Comparison of ENCODE assay signal across 8 mouse cellular contexts in genomic region chr3:146812041-146812878, GRCm38 (mm10). TPM values are rescaled to one million over a fixed set of nuclear protein-coding genes. Genes with fewer than 3 reads are reported as not detected.
A peak's percentile ranks its signal among the peaks of the same experiment; 100 is the strongest.
DNase-seq lines count a peak whose midpoint lies in the region.

No protein-coding gene starts in this region.

- H3K4me3 ChIP-seq in midbrain, embryonic 10.5 days: peak overlapping the region; percentile 93

- H3K27ac ChIP-seq in midbrain, embryonic 10.5 days (replicated peaks): peak overlapping the region; percentile 97

- peak; percentile 78 to 80 for DNase-seq in cerebellum, postnatal 10 days
- no peak for DNase-seq in cerebellum, adult 11 months
- DNase-seq in 3134 (ENCODE audit: extremely low read depth, insufficient read length, low spot score): peak; percentile 68
- DNase-seq in adrenal gland, postnatal 4 days (ENCODE audit: low spot score in 2 of 2): peak; percentile 36 to 39
- peak; percentile 67 for DNase-seq in gastrocnemius, postnatal 14 days
- DNase-seq in kidney, postnatal 25 days: peak; percentile 58 to 81
- DNase-seq in midbrain, embryonic 10.5 days (ENCODE audit: low spot score): no peak
- DNase-seq in layer of hippocampus, adult 11-12 months (ENCODE audit: low spot score): no peak

- intact Hi-C loops in gastrocnemius, postnatal 14 days (cut with DNase I; ENCODE audit: low total_unique reads): no loop called here

- peaks cover 22% of the 10 kb centered on the region for H3K4me1 ChIP-seq in midbrain, embryonic 10.5 days

- H3K9me3 ChIP-seq in midbrain, embryonic 10.5 days (replicated peaks): no peaks in the 10 kb centered on the region

- 1% methylated on average over 57 of the region's 60 CpGs for WGBS in midbrain, embryonic 10.5 days

- no peaks in the 10 kb centered on the region for H3K27me3 ChIP-seq in midbrain, embryonic 10.5 days (ENCODE audit: low read depth, poor library complexity, severe bottlenecking)

- H3K36me3 ChIP-seq in midbrain, embryonic 10.5 days: peaks cover 3% of the 10 kb centered on the region; the same call in 1 of the 2 replicates

RNA-seq across cellular contexts. Expression of gene Prkacb, which starts 0.5 kb away (rescaled TPM):
- 100 to 1,000 TPM; 119 to 131 TPM for total RNA-seq in adrenal gland, postnatal 4 days (2021)
- 10 to 100 TPM; 46.0 to 46.4 TPM for total RNA-seq in gastrocnemius, postnatal 14 days (2021)
- 56.0 and 64.4 TPM in 2 replicates for polyA plus RNA-seq in midbrain, embryonic 10.5 days (2016; fragmentation: Nextera tagmentation; extraction: Ambion mirVana)

RNA-seq across cellular contexts. Expression of gene Ttll7, which starts 39.9 kb away (rescaled TPM):
- 1 to 10 TPM; 4.5 to 5.0 TPM for total RNA-seq in adrenal gland, postnatal 4 days (2021)
- total RNA-seq in gastrocnemius, postnatal 14 days (2021): 10 to 100 TPM; 21.2 to 24.9 TPM
- 3.2 and 3.7 TPM in 2 replicates for polyA plus RNA-seq in midbrain, embryonic 10.5 days (2016; fragmentation: Nextera tagmentation; extraction: Ambion mirVana)

Comparison
In these comparisons a context has a peak if more than half of its experiments do, and no peak if none do; other contexts are left out.
1. DNase-seq: peak in cerebellum, postnatal 10 days (2 of 2), 3134 (single experiment), adrenal gland, postnatal 4 days (2 of 2), gastrocnemius, postnatal 14 days (single experiment) and kidney, postnatal 25 days (2 of 2); none in cerebellum, adult 11 months (single experiment), midbrain, embryonic 10.5 days (single experiment) and layer of hippocampus, adult 11-12 months (single experiment).